Mouse (Mus musculus) heart, postnatal 4 days (tissue): ENCODE measurements around the gene Xpo5. TPM values are rescaled to one million over a fixed set of nuclear protein-coding genes. Genes with fewer than 3 reads are reported as not detected.

Experiments used
- DNase-seq: peaks from one replicate; pipeline ENCODE4 v3.0.0; 2021
- total RNA-seq, 2 experiments: library from RNA; stranded (reverse); gene quantifications; 2 replicates each; pipeline ENCODE4 v1.2.3; 2021

Gene Xpo5
- total RNA-seq, 2 experiments from 2014 or later: 26.9 to 28.7 TPM

DNA sequence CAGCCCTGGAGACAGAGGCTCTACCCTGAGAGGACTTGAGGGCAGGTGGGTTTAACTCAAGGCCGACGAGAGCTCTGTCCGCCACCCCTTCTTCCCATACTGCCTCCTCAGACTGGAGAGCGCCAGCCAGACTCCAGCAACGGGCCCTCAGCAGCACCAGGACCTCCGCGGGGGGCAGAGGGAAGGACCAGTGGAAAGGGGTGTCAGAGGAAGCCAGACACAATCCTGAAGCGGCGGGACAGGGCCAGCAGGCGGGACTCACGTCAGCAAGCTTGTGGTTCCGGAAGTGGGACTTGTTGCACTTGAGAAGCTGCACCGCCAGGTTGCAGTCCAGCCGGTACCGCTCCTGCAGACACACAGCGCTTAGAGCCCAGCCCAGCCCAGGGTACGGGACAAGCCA, 57.1 kb downstream of the Xpo5 start:
- no peak for DNase-seq

DNA sequence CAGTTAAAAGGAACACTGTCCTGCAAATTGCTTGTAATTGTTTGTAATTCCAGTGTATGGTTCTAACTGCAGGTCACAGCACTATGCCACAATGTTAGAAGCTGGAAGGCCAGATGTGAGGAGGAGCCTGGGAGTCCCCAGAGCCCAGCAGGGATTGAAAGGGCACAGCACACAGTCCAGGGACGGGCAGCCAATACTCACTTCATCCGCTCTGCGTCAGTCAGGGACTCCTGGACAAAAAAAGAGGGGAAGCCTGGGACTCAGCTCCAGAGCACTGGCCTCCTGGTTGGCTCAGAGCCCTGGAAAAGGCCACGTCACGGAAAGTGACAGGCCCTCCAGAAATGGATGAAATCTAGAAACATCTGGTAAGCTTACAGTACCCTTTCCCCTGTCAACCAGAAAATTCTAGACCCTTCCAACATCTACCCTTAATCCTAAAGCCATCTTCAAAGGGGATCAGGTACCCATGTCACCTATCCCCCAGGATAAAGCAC, 59.7 kb downstream of the Xpo5 start:
- DNase-seq: peak; percentile 49

- no peak for DNase-seq
Observed at GRCm38 (mm10) chr17:46265502-46265901, 62.9 kb downstream of the Xpo5 start.

- peak; percentile 93 for DNase-seq
Observed at GRCm38 (mm10) chr17:46265918-46266618, 63.5 kb downstream of the Xpo5 start.

- DNase-seq: no peak
Observed at GRCm38 (mm10) chr17:46266986-46267385, 64.4 kb downstream of the Xpo5 start.

DNA sequence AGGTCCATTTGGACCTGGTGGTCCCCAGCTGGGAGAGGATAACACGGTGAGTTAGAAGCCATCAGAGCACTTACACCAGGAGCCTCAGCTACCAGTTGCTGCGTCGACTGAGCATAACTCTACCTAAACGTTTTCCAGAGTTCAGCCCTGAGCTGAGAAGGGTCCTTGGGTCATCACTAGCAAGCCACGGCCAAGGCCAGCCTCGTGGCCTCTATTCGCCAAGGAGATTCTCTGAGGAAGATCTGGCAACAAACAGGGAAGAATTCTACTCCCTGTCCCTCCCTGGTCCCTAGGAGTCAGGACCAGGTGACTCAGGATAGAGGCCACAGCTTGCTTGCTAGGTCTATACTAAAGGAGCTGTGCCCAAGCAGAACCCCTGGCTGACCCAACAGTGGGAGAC, 64.9 kb downstream of the Xpo5 start:
- no peak for DNase-seq

- no peak for DNase-seq
Observed at GRCm38 (mm10) chr17:46268026-46268720, 65.6 kb downstream of the Xpo5 start.

DNA sequence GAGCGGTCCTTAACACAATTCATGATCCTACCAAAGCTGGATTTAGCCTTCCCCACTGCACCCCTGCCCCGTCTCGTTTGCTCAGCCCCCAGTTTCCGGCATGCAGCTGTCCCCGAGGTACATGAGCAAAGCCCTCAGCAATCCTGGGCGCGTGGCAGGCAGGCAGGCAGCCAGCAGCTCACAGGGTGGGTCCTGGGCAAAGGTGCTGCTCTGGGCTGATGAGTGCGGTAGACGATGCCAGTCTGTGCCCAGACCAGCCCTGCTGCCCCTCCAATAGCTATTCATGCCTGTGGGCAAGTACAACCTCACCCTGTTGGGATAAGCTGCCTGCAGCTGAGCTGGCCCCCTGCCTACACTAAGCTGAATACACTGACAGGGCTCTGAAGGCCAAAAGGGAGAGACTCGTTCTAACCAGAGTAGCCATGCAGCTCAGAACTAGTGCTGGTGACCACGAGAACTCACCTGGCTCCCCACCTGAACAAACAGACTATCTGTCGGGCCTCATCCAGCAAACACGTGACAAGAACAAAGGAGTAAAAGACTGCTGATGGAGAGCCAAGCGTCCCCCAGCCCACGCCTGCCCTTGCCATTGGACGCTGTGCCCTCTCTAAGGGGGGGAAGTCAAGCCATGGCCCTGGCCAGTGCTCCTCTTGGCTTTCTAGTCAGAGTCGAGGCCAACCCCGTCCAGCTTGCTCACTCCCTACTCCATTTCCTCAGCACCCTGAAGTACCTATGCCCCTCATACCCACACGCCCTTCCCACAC, 67.4 kb downstream of the Xpo5 start:
- DNase-seq: peak; percentile 82

DNA sequence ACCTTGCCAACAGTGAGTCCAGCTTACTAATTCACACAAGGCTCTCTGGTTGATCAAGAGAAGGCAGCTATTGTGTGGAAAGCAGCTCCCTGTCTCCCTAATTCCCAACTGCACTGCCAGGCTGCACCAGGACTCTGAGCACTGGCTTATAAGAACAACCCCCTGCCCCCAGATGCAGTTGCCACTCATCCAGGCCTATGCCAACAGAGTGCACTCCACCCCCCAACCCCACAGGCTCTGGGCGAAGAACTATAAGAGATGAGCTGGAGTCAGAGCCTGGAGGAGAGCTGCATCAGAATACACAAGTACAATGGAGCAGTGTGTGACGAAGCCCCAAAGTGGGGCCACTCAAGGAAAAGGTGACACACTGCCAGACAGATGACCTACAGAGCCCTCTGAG, 69.5 kb downstream of the Xpo5 start:
- no peak for DNase-seq

GRCm38 (mm10) chr17:46272675-46273074, 70.1 kb downstream of the Xpo5 start:
- peak; percentile 43 for DNase-seq

- peak; percentile 9 for DNase-seq
Observed at GRCm38 (mm10) chr17:46273803-46274236, 71.2 kb downstream of the Xpo5 start.

GRCm38 (mm10) chr17:46274465-46274864, 71.9 kb downstream of the Xpo5 start:
- no peak for DNase-seq

DNA sequence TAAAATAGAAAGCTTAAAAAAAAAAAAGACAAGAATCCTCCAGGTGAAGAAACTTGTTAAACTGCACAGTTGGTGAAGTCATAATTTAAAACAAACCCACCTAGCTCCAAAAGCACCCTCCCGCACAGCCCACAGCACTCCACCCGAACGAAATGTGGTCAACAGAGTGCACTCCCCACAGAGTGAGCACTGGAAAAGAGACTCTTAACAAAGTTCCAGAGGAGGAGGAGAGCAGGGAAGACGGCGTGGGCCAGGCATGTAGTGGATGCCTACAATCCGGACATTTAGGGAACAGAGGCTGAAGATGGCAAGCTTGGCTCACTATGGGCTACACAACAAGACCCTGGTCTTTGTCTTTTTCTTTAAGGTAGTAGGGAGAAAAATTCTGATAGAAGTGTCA, 72.5 kb downstream of the Xpo5 start:
- no peak for DNase-seq

GRCm38 (mm10) chr17:46275506-46275905, 72.9 kb downstream of the Xpo5 start:
- DNase-seq: no peak

DNA sequence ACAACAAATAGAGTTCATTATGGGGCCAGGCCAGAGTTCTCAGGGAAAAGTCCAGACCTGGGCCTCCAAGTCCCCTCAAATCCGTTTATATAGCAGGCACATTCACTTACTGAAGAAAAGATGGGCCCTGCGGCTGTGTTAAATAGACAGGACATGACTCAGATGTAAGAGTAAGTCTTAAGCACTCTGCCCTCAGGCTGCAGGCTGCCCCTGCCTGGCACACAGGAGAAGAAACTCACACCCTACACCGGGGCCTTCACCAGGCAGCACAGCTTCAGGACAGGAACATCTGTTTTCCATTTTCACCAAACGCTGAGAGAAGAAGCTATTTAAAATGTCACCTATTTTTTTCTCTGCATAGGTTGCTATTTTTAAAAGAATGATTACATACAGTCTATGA, 75.0 kb downstream of the Xpo5 start:
- DNase-seq: no peak

DNA sequence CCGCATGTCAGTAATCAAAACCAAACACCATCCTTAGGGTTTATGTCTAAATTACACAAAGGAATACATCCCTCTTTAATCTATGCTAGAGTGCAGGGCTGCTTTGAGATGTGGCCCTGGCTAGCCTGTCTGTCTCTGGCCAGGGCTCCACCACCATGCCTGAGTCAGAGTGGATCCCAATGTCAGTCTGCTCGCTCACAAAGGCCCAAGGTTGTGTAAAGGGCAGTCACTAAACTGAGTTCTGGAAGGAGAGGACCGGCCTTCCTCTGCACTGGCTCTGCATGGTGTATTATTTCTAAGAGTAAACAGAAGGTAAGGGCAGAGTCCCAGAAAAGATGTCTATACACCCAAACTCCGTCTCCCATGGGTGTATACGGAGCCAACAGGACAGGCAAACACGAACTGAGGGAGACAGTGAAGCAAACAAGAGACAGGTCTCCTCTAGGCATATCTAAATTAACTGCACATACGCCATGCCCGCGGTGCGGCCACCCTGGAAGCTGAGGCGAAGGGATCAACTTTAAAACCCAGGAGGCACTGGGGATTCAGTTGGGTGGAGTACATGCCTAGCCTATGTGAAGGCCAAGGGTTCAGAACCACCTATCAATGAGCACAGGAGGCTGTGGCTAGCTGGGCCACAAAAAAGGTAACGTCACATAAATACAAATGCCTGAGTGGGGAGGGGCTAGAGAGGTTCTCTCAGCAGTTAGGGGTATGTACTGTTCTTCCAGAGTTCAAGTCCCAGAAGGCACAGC, 75.6 kb downstream of the Xpo5 start:
- no peak for DNase-seq

DNA sequence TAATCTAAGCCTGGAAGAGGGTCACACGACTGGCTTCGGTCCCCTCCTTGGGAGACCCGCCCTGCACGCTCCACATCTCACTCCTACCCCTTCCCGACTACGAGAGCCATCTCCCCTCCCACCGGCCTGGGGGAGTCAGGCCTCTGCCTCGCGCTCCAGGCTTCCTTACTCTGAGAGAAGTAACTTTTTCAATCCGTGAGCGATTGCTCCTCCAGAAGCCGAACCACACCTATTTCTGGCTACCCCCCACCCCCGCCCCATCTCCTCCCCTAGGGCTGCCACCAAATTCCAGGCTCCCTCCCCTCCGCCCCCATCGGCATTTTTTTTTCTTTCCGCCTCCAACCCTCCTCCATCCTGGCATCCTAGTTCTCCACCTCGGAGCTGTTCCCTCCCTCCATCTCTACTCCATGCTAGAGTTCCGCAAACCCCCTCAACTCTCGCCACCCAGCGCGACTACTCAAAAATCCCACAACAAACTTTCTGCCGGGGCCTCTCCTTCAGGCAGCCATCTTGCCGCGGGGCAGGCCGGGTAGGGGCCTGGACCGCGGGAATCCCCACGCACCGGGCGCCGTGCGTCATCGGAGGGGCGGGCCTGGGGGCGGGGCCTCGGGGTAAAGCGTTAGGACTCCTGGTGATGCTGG, 80.0 kb downstream of the Xpo5 start, which contains the start of gene Tjap1:
Gene Tjap1, minus strand, starts transcription at position 544 of the 641 bp plus-strand sequence.
- DNase-seq: peak; percentile 93

GRCm38 (mm10) chr17:46283140-46283539, 80.6 kb downstream of the Xpo5 start:
- DNase-seq: no peak

GRCm38 (mm10) chr17:46283911-46284310, 81.3 kb downstream of the Xpo5 start:
- DNase-seq: no peak

DNA sequence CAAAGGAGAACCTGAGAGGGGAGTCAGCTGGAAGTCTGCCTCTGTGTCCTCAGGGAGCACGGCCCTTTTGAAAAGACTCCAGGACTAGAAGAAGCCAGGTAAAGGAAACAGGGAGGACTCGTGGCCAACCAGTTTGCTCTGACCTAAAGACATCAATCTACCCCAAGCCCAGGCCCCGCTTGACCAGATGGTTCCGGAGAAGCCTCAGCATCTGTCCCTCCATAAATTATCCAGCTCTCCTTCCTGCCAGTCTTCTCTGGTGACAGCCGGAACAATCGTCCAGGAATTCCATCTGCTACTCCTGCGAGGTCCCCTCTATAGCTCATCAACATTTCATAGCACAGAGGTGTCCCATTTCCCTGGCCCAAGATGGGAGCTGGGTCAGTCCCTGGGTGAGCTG, 82.1 kb downstream of the Xpo5 start:
- DNase-seq: no peak

- no peak for DNase-seq
Observed at GRCm38 (mm10) chr17:46285407-46285806, 82.8 kb downstream of the Xpo5 start.

DNA sequence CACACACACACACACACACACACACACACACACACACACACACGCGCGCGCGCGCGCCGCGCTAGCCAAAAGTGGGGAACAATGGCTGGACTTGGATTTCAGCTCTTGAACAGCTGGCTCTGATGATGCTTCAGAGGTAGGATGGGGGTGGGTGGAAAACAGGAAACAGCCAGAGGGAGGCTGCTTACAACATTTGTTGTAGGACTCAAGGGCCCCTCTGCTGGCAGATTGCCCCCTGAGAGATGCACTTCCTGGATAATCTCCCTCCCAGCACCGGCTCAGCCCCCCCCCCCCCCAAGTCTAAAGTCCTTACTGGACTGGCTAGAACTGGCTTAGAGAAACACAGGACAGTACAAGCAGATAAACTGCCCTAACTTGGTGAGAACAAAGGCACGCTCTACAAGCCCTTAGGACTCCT, 85.1 kb downstream of the Xpo5 start:
- peak; percentile 83 for DNase-seq
